Mouse (Mus musculus) urinary bladder, adult 2 months (tissue): ENCODE results near the gene Vmn1r129. TPM values are rescaled to one million over a fixed set of nuclear protein-coding genes. Genes with fewer than 3 reads are reported as not detected.
"Not testable (repeated sequence)": the region's sequence is repeated elsewhere in the genome, so short reads cannot be mapped to it uniquely, and the experiment has no call there.

Experiments
- DNase-seq: peaks from one replicate; pipeline ENCODE4 v3.0.0; 2022; ENCODE audit warnings: low spot score
- polyA plus RNA-seq: library from polyadenylated mRNA; depleted of rRNA; stranded (reverse); fragments of >200 nt; gene quantifications from 2 replicates; pipeline ENCODE4 v1.2.3, GENCODE M21; 2012; rRNA removed

The Vmn1r129 gene
- polyA plus RNA-seq = not detected in 2 replicates

DNA sequence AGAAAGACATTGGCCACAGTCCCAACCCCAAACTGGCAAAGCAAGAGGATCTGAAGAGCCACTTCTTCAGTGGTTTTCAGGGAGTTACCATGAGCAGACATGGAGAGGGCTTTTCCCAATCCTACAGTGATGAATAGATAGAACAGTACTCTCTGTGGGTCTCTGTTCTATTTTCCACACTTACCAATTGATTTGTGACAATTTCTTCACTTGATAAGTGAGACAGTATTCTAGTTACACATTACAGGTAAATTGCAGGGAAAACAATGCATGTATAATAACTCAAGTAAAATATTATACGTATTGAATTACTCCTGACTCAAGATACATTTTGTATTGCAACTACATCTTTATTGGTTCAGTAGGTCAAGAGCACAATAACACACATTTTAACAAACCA, at the start of gene Vmn1r129:
TSS of gene Vmn1r129 (minus strand) at position 101 of the 400 bp plus-strand sequence.
- not testable (repeated sequence) for DNase-seq

- DNase-seq = not testable (repeated sequence)
These were observed 12.0 kb downstream of the Vmn1r129 start, which contains the start of gene Vmn1r128 for GRCm38 (mm10) chr7:21349073-21349472. TSS of gene Vmn1r128 (plus strand) at chr7:21349373.

DNA sequence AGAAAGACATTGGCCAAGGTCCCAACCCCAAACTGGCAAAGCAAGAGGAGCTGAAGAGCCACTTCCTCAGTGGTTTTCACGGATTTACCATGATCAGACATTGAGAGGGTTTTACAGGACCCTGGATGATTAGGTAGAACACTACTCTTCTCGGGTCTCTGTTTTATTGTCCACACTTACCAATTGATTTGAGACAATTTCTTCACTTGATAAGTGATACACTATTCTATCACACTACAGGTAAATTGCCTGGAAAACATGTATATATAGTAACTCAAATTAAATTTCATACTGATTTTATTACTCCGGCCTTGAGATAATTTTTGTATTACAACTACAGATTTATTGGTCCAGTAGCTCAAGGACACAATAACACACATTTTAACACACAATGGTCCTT, 41.3 kb downstream of the Vmn1r129 start, which contains the start of gene Vmn1r127:
TSS of gene Vmn1r127 (minus strand) at position 101 of the 400 bp plus-strand sequence.
- DNase-seq = not testable (repeated sequence)

Other genes with a start within 250 kb of the Vmn1r129 start
- not detected in 2 replicates for gene Vmn1r122, start 227.2 kb downstream of the Vmn1r129 start, polyA plus RNA-seq
- gene Vmn1r123, start 199.1 kb downstream of the Vmn1r129 start, polyA plus RNA-seq = not detected in 2 replicates
- not detected in 2 replicates for gene Gm5157, start 170.9 kb downstream of the Vmn1r129 start, polyA plus RNA-seq
- gene Vmn1r124, start 100.7 kb downstream of the Vmn1r129 start, polyA plus RNA-seq = not detected in 2 replicates
- gene Vmn1r125, start 89.1 kb downstream of the Vmn1r129 start, polyA plus RNA-seq = not detected in 2 replicates
- not detected in 2 replicates for gene Vmn1r126, start 59.8 kb downstream of the Vmn1r129 start, polyA plus RNA-seq
- gene Vmn1r127, start 41.4 kb downstream of the Vmn1r129 start, polyA plus RNA-seq = not detected in 2 replicates
- gene Vmn1r128, start 11.9 kb downstream of the Vmn1r129 start, polyA plus RNA-seq = not detected in 2 replicates
- not detected in 2 replicates for gene Gm6882, start 71.5 kb upstream of the Vmn1r129 start, polyA plus RNA-seq
- gene Vmn1r130, start 150.5 kb upstream of the Vmn1r129 start, polyA plus RNA-seq = not detected in 2 replicates
- gene Vmn1r131, start 184.8 kb upstream of the Vmn1r129 start, polyA plus RNA-seq = not detected in 2 replicates